Mouse (Mus musculus) liver, embryonic 12.5 days (tissue): ENCODE measurements around the gene Synpo2. TPM values are rescaled to one million over a fixed set of nuclear protein-coding genes. Genes with fewer than 3 reads are reported as not detected.

Source experiments
- ATAC-seq: fragments of 200-750 bp; cut with Nextera tagmentation; 2 replicates; pipeline ENCODE4 v1.8.0; 2017; ENCODE audit warnings: moderate number of reproducible peaks, mild to moderate bottlenecking, moderate library complexity
- H3K27ac ChIP-seq: fragments of 300-500 bp; sonication (generic); 2 replicates; pipeline ENCODE4 v1.5.1; 2016; ENCODE audit warnings: mild to moderate bottlenecking
- H3K27me3 ChIP-seq: fragments of 300-500 bp; sonication (generic); replicated peaks from 2 replicates; pipeline ENCODE4 v1.6.1; 2016; ENCODE audit warnings: mild to moderate bottlenecking, moderate library complexity
- H3K36me3 ChIP-seq: fragments of 300-500 bp; sonication (generic); 2 replicates; pipeline ENCODE4 v1.6.1; 2016; ENCODE audit warnings: mild to moderate bottlenecking, moderate library complexity
- H3K4me1 ChIP-seq: fragments of 300-500 bp; sonication (generic); 2 replicates; pipeline ENCODE4 v1.6.1; 2016
- H3K4me2 ChIP-seq: fragments of 300-500 bp; sonication (generic); 2 replicates; pipeline ENCODE4 v1.6.1; 2016; ENCODE audit warnings: mild to moderate bottlenecking, moderate library complexity
- H3K4me3 ChIP-seq: fragments of 300-500 bp; sonication (generic); 2 replicates; pipeline ENCODE4 v1.5.1; 2016; ENCODE audit warnings: mild to moderate bottlenecking, moderate library complexity
- H3K9ac ChIP-seq: fragments of 300-500 bp; sonication (generic); 2 replicates; pipeline ENCODE4 v1.6.1; 2016; ENCODE audit warnings: mild to moderate bottlenecking, moderate library complexity
- H3K9me3 ChIP-seq: fragments of 300-500 bp; sonication (generic); replicated peaks from 2 replicates; pipeline ENCODE4 v1.6.1; 2016; ENCODE audit warnings: mild to moderate bottlenecking, moderate library complexity
- WGBS: fragments of 180-500 bp; shearing (Covaris S2); methylation state at CpG from one replicate; pipeline ENCODE4 v1.1.7; 2016; ENCODE audit not compliant: insufficient replicate concordance; 5-methylcytosine and 5-hydroxymethylcytosine counted together
- polyA plus RNA-seq: library from polyadenylated mRNA; unstranded; fragments of >200 nt; fragmentation: Nextera tagmentation; extraction: Ambion mirVana; gene quantifications from 2 replicates; pipeline ENCODE4 v1.2.1, GENCODE M21; 2016

The Synpo2 gene
- polyA plus RNA-seq, 1 experiment from 2014 or later = 0.89 TPM

- Histone ChIP-seq H3K36me3 (no peaks in the 10 kb centered on the region), H3K9ac (no peak overlapping the region), H3K4me1 (no peaks in the 10 kb centered on the region), H3K4me2 (no peak overlapping the region), H3K4me3 (no peak overlapping the region), H3K9me3 (no peaks in the 10 kb centered on the region), H3K27me3 (no peaks in the 10 kb centered on the region), H3K27ac (no peak overlapping the region)
- WGBS = 68% methylated on average over 4 of the region's 4 CpGs
- ATAC-seq = no peak
These were observed 42.2 kb downstream of the Synpo2 start for GRCm38 (mm10) chr3:123193740-123194139.

- Histone ChIP-seq H3K4me2 (no peak overlapping the region), H3K36me3 (no peaks in the 10 kb centered on the region), H3K27me3 (no peaks in the 10 kb centered on the region), H3K27ac (no peak overlapping the region), H3K9me3 (no peaks in the 10 kb centered on the region), H3K4me1 (no peaks in the 10 kb centered on the region), H3K4me3 (no peak overlapping the region), H3K9ac (no peak overlapping the region)
- no peak for ATAC-seq
These were observed 44.3 kb downstream of the Synpo2 start for GRCm38 (mm10) chr3:123191602-123192001.

- WGBS = 66% methylated on average over 6 of the region's 6 CpGs
- Histone ChIP-seq H3K4me2 (no peak overlapping the region), H3K27ac (no peak overlapping the region), H3K36me3 (no peaks in the 10 kb centered on the region), H3K27me3 (no peaks in the 10 kb centered on the region), H3K4me3 (no peak overlapping the region), H3K4me1 (no peaks in the 10 kb centered on the region), H3K9ac (no peak overlapping the region), H3K9me3 (no peaks in the 10 kb centered on the region)
- ATAC-seq = no peak
These were observed 45.6 kb downstream of the Synpo2 start for GRCm38 (mm10) chr3:123190329-123190728.

GRCm38 (mm10) chr3:123189826-123190225, 46.1 kb downstream of the Synpo2 start:
- Histone ChIP-seq H3K27me3 (no peaks in the 10 kb centered on the region), H3K4me3 (no peak overlapping the region), H3K4me1 (no peaks in the 10 kb centered on the region), H3K36me3 (no peaks in the 10 kb centered on the region), H3K4me2 (no peak overlapping the region), H3K9ac (no peak overlapping the region), H3K9me3 (no peaks in the 10 kb centered on the region), H3K27ac (no peak overlapping the region)
- WGBS = 60% methylated on average over 1 of the region's 1 CpGs
- ATAC-seq = no peak

GRCm38 (mm10) chr3:123188616-123189230, 47.2 kb downstream of the Synpo2 start:
- Histone ChIP-seq H3K27ac (no peak overlapping the region), H3K9me3 (no peaks in the 10 kb centered on the region), H3K4me2 (no peak overlapping the region), H3K36me3 (no peaks in the 10 kb centered on the region), H3K9ac (no peak overlapping the region), H3K27me3 (no peaks in the 10 kb centered on the region), H3K4me3 (no peak overlapping the region), H3K4me1 (no peaks in the 10 kb centered on the region)
- ATAC-seq = no peak
- WGBS = 78% methylated on average over 12 of the region's 12 CpGs

GRCm38 (mm10) chr3:123187370-123188124, 48.4 kb downstream of the Synpo2 start:
- WGBS = 77% methylated on average over 15 of the region's 15 CpGs
- Histone ChIP-seq H3K9ac (no peak overlapping the region), H3K4me2 (no peak overlapping the region), H3K4me1 (no peaks in the 10 kb centered on the region), H3K9me3 (no peaks in the 10 kb centered on the region), H3K4me3 (no peak overlapping the region), H3K36me3 (no peaks in the 10 kb centered on the region), H3K27ac (no peak overlapping the region), H3K27me3 (no peaks in the 10 kb centered on the region)
- ATAC-seq = no peak

- Histone ChIP-seq H3K4me2 (no peak overlapping the region), H3K27ac (no peak overlapping the region), H3K9ac (no peak overlapping the region), H3K27me3 (no peaks in the 10 kb centered on the region), H3K36me3 (no peaks in the 10 kb centered on the region), H3K4me1 (no peaks in the 10 kb centered on the region), H3K9me3 (no peaks in the 10 kb centered on the region), H3K4me3 (no peak overlapping the region)
- WGBS = 75% methylated on average over 10 of the region's 10 CpGs
- ATAC-seq = no peak
These were observed 50.6 kb downstream of the Synpo2 start for GRCm38 (mm10) chr3:123185238-123185925.

- 81% methylated on average over 10 of the region's 10 CpGs for WGBS
- no peaks in the 10 kb centered on the region for H3K27me3 ChIP-seq
- H3K4me3 ChIP-seq = no peak overlapping the region
- H3K9ac ChIP-seq = no peak overlapping the region
- no peaks in the 10 kb centered on the region for H3K36me3 ChIP-seq
- no peak overlapping the region for H3K27ac ChIP-seq
- H3K4me2 ChIP-seq = no peak overlapping the region
- no peaks in the 10 kb centered on the region for H3K4me1 ChIP-seq
- no peaks in the 10 kb centered on the region for H3K9me3 ChIP-seq
- ATAC-seq = no peak
These were observed 51.7 kb downstream of the Synpo2 start for GRCm38 (mm10) chr3:123184281-123184680.

- Histone ChIP-seq H3K27me3 (no peaks in the 10 kb centered on the region), H3K4me1 (no peaks in the 10 kb centered on the region), H3K9me3 (no peaks in the 10 kb centered on the region), H3K27ac (no peak overlapping the region), H3K4me3 (no peak overlapping the region), H3K9ac (no peak overlapping the region), H3K36me3 (no peaks in the 10 kb centered on the region), H3K4me2 (no peak overlapping the region)
- WGBS = 70% methylated on average over 8 of the region's 8 CpGs
- no peak for ATAC-seq
These were observed 56.4 kb downstream of the Synpo2 start for GRCm38 (mm10) chr3:123179508-123179907.

GRCm38 (mm10) chr3:123179041-123179440, 56.9 kb downstream of the Synpo2 start:
- no peak for ATAC-seq
- no peak overlapping the region for H3K4me2 ChIP-seq
- H3K27ac ChIP-seq = no peak overlapping the region
- no peaks in the 10 kb centered on the region for H3K4me1 ChIP-seq
- no peaks in the 10 kb centered on the region for H3K27me3 ChIP-seq
- H3K36me3 ChIP-seq = no peaks in the 10 kb centered on the region
- no peak overlapping the region for H3K9ac ChIP-seq
- H3K4me3 ChIP-seq = no peak overlapping the region
- WGBS = 82% methylated on average over 5 of the region's 5 CpGs
- no peaks in the 10 kb centered on the region for H3K9me3 ChIP-seq

- Histone ChIP-seq H3K4me1 (no peaks in the 10 kb centered on the region), H3K4me2 (no peak overlapping the region)
- WGBS = 55% methylated on average over 4 of the region's 4 CpGs
These were observed 57.5 kb downstream of the Synpo2 start for GRCm38 (mm10) chr3:123178420-123178819.

More at GRCm38 (mm10) chr3:123178420-123178819, 57.5 kb downstream of the Synpo2 start:
- H3K9me3 ChIP-seq = no peaks in the 10 kb centered on the region
- no peak for ATAC-seq
- no peaks in the 10 kb centered on the region for H3K36me3 ChIP-seq
- no peak overlapping the region for H3K4me3 ChIP-seq
- H3K27ac ChIP-seq = no peak overlapping the region
- no peak overlapping the region for H3K9ac ChIP-seq
- no peaks in the 10 kb centered on the region for H3K27me3 ChIP-seq
